Mouse (Mus musculus) CH12.LX (cell line): ENCODE results near the gene Gm20532.

Source experiments
- MAFK ChIP-seq: IDR thresholded peaks from 2 replicates; pipeline ENCODE4 v1.6.1; 2011; ENCODE audit warnings: low read length, improper control_type of control experiment; ENCODE audit not compliant: insufficient replicate concordance
- MAX ChIP-seq: IDR thresholded peaks from 2 replicates; pipeline ENCODE4 v1.6.1; 2011; ENCODE audit warnings: low read length, improper control_type of control experiment

DNA sequence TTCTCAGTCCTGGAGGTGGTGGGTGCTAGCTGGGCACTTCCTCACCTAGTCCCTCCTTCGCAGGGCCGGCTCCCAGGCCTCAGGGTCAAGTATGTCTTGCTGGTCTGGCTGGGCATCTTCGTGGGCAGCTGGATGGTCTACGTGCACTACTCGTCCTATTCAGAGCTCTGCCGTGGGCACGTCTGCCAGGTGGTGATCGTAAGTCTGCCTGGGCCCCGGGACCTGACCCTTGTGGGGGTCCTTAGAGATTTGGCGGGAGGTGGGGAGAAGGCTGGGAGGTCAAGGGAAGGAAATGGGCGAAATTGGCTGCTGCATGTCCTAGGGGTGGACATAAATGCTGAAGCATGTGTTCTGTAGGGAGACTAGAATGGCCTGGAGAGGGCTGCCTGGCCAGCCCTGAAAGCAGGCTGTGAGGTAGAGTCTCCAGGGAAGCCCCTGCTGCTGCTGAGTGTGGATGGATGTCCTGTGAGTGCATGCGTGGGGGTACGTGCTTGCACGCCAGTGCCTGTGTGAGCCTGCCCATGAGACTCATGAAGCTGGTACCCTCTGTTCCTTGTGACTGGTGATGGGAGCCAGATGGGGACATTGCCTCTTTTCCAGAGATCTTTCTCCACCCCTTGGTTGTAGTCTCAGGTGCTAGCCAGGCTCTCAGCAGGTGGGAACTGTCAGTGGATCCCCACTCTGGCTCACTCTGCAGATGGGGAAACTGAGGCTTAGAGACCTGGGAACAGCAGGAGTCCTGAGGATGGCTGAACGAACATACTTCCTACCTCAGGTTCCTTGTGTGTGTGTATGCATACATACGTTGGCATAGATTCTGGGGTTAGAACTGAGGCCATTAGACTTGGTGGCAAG is 46.3 kb downstream of the Gm20532 start:
- no peak for TF ChIP-seq MAFK
- no peak for TF ChIP-seq MAX
